Mouse (Mus musculus): Measurements from ENCODE around the gene Prss16.

DNA sequence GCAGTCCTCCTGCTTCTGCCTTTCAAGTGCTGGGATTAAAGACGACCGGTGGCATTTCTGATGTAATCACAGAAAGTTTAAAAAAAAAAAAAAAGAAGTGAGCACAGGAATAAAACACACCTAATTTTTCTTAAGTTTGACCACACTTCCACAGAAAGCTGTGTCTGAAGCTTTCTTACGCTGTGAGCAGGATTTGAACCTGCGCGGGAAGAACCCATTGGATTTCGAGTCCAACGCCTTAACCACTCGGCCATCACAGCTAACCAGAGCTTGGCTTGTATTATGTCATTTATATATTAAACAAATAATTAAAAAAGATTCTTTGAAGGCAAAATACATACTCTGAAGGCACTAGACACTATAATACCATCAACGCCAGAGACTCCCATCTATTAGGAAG, 12.7 kb upstream of the Prss16 start:
- no peak for TF ChIP-seq GATA1 (IDR thresholded peaks at IDR 0.05; ENCODE audit: borderline replicate concordance, low read length)
- TF ChIP-seq POLR2AphosphoS5 (IDR thresholded peaks at IDR 0.05; ENCODE audit: insufficient replicate concordance, low read depth, low read length): no peak
- TF ChIP-seq CTCF (IDR thresholded peaks at IDR 0.05; ENCODE audit: low read depth, low read length): no peak
- no peak for TF ChIP-seq TAL1 (conservative IDR thresholded peaks at IDR 0.05; ENCODE audit: low read depth, low read length)
- TF ChIP-seq GATA2 (IDR thresholded peaks at IDR 0.05; ENCODE audit: borderline replicate concordance, low read depth, low read length): no peak

All from G1E (cell line).